Mouse (Mus musculus): ENCODE results near the gene Ttpal. TPM values are rescaled to one million over a fixed set of nuclear protein-coding genes. Genes with fewer than 3 reads are reported as not detected.
"Not testable (repeated sequence)": the region's sequence is repeated elsewhere in the genome, so short reads cannot be mapped to it uniquely, and the experiment has no call there.

Gene Ttpal
- total RNA-seq, 1 experiment from 2014 or later = 10.6 TPM

DNA sequence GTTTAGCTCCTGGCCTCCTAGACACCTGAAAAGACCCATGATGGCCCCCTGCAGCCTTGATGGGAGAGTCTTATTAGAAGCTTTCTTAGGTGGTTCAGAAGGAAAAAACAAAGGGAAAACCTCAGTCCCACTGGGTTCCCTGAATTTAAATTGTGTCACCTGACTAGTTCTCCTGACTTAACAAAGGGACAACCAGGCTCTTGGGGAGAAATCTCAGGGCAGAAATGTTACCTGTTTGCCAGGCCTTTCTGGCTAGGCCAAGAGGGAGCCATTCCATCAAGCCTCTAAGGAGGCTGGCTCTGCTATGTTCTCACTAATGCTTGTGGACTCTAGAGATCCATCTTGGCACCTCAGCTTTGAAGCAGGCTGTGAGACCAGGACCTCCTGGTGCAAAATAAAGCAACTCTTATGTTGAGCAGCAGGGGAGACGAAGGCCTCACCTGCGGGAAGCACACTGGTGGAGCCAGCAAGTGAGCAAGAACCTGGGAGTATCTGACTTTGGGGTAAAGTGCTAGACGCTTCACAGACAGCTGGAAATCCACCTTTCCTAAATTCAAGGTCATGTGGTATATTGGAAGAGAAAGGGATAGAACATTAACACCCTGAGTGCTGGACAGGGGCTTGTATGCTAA is 15.2 kb downstream of the Ttpal start:
- no peak for ATAC-seq (replicated peaks; ENCODE audit: low read depth, poor library complexity, severe bottlenecking)

- no peak for ATAC-seq (replicated peaks; ENCODE audit: low read depth, poor library complexity, severe bottlenecking)
Observed at GRCm38 (mm10) chr2:163617874-163618273, 15.8 kb downstream of the Ttpal start.

DNA sequence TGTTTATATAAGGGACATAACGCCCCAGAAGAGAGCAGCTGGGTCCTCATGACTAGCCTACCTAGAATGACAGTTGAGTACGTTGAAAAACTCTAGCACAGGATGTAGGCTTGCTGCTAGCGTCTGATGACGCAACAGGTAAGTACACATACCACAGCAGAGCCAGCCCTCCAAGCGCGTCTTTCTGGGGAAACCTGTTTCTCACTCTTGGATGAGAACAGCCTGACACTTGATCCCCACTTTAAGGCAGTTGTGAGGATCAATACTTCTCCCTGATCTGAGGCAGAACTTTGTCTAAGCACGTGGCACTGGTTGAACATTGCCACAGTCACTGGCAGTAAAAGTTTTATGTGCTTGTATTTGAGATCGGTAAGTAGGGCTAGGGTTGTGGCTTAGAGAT is 18.3 kb downstream of the Ttpal start:
- ATAC-seq (replicated peaks; ENCODE audit: low read depth, poor library complexity, severe bottlenecking) = no peak

GRCm38 (mm10) chr2:163621401-163621800 is 19.3 kb downstream of the Ttpal start:
- ATAC-seq (replicated peaks; ENCODE audit: low read depth, poor library complexity, severe bottlenecking) = not testable (repeated sequence)

DNA sequence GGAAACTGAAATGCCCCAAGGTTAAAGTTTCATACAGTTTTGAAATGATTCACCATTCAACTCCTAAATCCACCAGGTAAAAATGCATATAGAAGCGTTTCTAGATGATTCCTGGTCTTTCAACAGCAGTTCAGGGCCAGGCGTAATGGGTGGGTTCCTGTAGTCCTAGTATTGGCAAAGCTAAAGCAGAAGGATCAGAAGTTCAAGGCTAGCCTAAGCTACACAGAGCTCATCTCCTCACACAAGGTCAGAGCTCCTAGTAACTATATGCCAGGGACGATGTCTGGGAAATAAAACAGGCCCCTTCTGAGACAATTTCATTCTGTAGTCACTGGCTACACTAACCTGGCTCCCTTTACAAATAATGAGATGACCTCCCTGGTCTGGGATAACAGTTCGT is 29.1 kb downstream of the Ttpal start:
- no peak for ATAC-seq (replicated peaks; ENCODE audit: low read depth, poor library complexity, severe bottlenecking)

DNA sequence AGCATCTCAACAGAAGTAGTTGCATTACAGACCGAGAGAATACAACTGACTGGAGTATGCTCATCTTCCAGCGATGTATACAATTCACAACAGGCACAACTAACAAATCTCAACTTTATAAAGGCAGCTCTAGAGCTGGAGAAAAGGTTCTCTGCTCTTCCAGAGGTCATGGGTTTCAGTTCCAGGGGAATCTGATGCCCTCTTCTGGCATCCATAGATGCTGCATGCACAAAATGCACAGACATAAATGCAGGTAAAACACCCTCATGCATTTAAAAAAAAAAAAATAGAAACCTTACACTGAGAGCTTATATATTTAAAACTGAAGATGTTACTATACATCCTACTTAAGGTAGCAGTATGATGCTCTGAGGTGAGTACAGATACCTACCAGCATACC is 29.6 kb downstream of the Ttpal start:
- ATAC-seq (replicated peaks; ENCODE audit: low read depth, poor library complexity, severe bottlenecking) = 0 out of 2 replicates have a peak, but pooled peaks have one; percentile 19

DNA sequence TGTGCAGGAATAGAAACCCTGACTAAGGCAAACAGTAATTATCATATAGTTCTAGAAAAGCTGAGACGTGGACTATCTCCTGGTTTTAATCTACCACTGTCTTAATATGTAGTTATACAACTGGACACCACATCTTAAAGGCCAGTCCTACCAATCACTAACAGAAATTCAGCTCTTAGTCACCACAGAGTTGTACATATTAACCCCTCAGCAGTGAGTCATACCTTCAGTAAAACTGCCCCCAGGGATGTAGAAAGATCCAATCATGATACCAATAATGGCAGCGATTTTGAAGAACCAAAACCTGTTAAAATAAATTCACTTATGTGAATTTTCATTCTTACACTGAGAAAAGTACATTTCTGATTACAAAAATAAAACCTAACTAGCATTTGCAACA is 32.1 kb downstream of the Ttpal start:
- ATAC-seq (replicated peaks; ENCODE audit: low read depth, poor library complexity, severe bottlenecking) = no peak

- ATAC-seq (replicated peaks; ENCODE audit: low read depth, poor library complexity, severe bottlenecking) = no peak
Observed at GRCm38 (mm10) chr2:163636057-163636456, 33.9 kb downstream of the Ttpal start.

DNA sequence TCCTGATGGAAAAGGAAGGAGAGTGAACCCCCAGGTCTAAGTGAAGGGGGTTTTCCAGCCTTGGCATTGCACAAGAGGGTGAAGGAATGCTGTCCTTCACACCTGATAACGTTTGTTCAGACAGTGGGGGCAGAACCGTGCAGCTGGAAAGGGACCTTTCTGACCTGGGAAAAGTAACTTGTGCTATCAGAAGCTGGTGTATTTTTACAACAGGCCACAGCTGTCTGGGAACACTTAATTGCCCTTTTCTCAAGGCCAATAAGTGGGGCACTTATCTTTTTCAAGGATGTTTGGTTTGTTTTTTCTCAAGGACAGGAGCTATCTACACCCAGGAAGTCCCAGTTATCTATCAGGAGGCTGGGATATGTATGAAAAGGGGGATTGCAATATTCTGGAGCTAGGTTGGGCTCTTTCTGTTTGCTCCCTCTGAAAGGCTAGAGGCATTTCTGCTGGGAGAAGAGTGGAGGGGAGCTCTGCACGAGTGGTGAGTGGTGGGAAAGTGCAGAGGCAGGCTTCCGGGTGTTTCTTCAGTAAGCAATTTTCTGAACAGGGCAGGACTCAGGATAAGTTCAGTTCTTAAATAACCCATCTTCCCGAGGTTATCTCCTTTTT is 35.6 kb downstream of the Ttpal start:
- no peak for ATAC-seq (replicated peaks; ENCODE audit: low read depth, poor library complexity, severe bottlenecking)

GRCm38 (mm10) chr2:163640493-163640892 is 38.4 kb downstream of the Ttpal start:
- ATAC-seq (replicated peaks; ENCODE audit: low read depth, poor library complexity, severe bottlenecking) = no peak

- ATAC-seq (replicated peaks; ENCODE audit: low read depth, poor library complexity, severe bottlenecking) = 0 out of 2 replicates have a peak, but pooled peaks have one; percentile 2
Observed at GRCm38 (mm10) chr2:163641681-163642080, 39.6 kb downstream of the Ttpal start.

- ATAC-seq (replicated peaks; ENCODE audit: low read depth, poor library complexity, severe bottlenecking) = peak; percentile 58
Observed at GRCm38 (mm10) chr2:163642685-163643575, 40.8 kb downstream of the Ttpal start.

GRCm38 (mm10) chr2:163643576-163643971 is 41.5 kb downstream of the Ttpal start:
- no peak for ATAC-seq (replicated peaks; ENCODE audit: low read depth, poor library complexity, severe bottlenecking)

DNA sequence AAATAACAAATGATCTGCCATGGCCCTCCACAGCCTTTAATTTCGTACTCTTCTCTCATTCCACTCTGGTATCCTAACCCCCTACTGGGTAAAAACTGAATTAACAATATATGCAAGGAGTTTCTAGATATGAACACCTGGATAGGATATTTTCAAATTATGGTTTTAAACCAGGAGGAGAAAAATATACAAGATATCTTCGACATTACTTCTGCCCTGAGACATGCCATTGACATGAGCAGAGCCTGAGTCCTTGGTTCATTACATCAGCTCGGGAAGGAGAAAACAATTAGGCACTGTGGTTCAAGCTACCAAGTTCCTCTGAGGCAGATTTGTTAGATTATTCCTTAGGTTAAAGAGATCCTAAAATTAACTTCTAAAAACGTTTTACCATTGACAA is 41.9 kb downstream of the Ttpal start:
- ATAC-seq (replicated peaks; ENCODE audit: low read depth, poor library complexity, severe bottlenecking) = no peak

- peak; percentile 77 for ATAC-seq (replicated peaks; ENCODE audit: low read depth, poor library complexity, severe bottlenecking)
Observed at GRCm38 (mm10) chr2:163644575-163645385, 42.7 kb downstream of the Ttpal start, which contains the start of gene Serinc3. Gene Serinc3 (minus strand): TSS chr2:163645131.

- no peak for ATAC-seq (replicated peaks; ENCODE audit: low read depth, poor library complexity, severe bottlenecking)
Observed at GRCm38 (mm10) chr2:163645700-163646460, 43.8 kb downstream of the Ttpal start.

GRCm38 (mm10) chr2:163646461-163647080 is 44.5 kb downstream of the Ttpal start:
- ATAC-seq (replicated peaks; ENCODE audit: low read depth, poor library complexity, severe bottlenecking) = no peak

DNA sequence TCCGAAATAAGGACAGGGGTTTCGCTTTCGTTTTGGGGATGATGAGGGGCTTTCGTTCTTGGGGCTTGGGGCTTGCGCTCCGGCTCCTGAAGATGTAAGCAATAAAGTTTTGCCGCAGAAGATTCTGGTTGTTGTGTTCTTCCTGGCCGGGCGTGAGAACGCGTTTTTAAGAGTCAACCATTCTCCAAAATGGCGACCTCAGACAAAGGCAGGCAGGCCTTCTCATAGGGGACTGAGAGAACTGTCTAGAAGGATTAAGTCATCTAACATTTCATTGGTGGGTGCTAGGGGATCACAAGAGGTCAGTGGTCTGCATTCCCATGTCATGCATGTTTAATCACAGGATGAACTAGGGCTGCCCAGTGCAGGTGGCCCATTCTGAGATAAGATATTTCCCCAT is 53.6 kb downstream of the Ttpal start:
- not testable (repeated sequence) for ATAC-seq (replicated peaks; ENCODE audit: low read depth, poor library complexity, severe bottlenecking)

- ATAC-seq (replicated peaks; ENCODE audit: low read depth, poor library complexity, severe bottlenecking) = no peak
Observed at GRCm38 (mm10) chr2:163657486-163657885, 55.4 kb downstream of the Ttpal start.
